Mouse (Mus musculus): ENCODE data around the gene Nadsyn1. TPM values are rescaled to one million over a fixed set of nuclear protein-coding genes. Genes with fewer than 3 reads are reported as not detected.

Gene Nadsyn1
- 9.0 and 9.1 TPM in 2 replicates for polyA plus RNA-seq (2015; fragmentation: Nextera tagmentation; extraction: Ambion mirVana)

DNA sequence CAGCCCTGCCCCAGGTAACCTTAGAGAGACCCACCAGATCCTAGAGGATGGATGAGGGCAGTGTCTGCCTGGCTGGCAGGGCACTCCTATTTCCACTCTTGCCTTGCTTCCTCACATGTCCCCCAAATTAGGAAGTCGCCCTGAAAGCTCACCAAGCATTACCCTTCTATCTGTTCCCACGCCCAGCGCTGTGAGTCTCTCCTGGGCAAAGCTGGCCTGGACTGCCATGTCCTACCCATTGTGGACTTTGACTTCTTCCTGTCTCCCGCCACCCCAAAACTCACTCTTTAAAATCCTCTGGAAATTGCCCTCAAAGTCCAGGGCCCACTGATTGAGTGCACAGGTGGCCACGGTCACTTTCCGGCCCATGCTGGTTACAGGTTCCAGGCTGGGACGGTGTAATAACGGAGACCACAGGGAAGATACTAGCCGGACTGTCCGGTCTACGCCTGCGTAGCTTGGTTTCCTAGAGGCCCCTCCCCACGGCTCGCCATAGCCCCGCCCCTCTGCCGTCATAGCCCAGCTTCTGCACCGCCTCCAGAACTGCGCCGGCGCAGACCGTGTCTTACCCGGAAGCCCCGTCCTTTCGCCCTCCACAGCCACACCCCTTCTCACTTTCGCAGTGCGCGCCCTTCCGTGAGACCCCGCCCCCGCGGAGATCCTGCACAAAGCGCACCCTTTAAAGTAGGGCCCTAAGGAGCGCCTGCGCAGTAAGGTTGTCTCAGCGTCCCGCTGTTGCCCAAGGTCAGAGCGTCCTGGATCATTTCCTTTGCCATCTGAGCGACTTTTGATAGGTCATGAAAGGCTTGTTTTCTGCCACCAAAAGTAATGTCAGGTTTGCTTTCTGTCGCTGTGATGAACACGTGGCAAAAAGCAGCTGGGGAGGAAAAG, at the start of gene Nadsyn1, which contains the start of gene Dhcr7:
TSS of gene Nadsyn1 (minus strand) at position 475 of the 891 bp plus-strand sequence.
TSS of gene Dhcr7 (plus strand) at position 771 of the 891 bp plus-strand sequence.
- H3K27ac ChIP-seq (ENCODE audit: low read length) = peak within 1 kb of the TSS; percentile 88
- peak; percentile 99 for ATAC-seq (replicated peaks; ENCODE audit: extremely low read depth, insufficient read depth, low FRiP score)
- peak within 1 kb of the TSS; percentile 72 for H3K4me2 ChIP-seq (ENCODE audit: low read depth, low read length)
- H3K4me1 ChIP-seq (ENCODE audit: control insufficient read depth, insufficient read depth, low read length) = peaks cover 10% of the 10 kb centered on the region
- peak within 1 kb of the TSS; percentile 71 for H3K4me3 ChIP-seq (ENCODE audit: low read length)
- no peaks in the 10 kb centered on the region for H3K9me3 ChIP-seq (replicated peaks; ENCODE audit: control insufficient read depth, low read length)
- under 1% methylated on average over 40 of the region's 40 CpGs for WGBS
- no peaks in the 10 kb centered on the region for H3K27me3 ChIP-seq (ENCODE audit: control insufficient read depth, insufficient read depth, low read length)
- H3K9ac ChIP-seq (ENCODE audit: low read length) = peak within 1 kb of the TSS; percentile 81
- H3K36me3 ChIP-seq (ENCODE audit: control insufficient read depth, insufficient read depth) = peaks cover 10% of the 10 kb centered on the region

DNA sequence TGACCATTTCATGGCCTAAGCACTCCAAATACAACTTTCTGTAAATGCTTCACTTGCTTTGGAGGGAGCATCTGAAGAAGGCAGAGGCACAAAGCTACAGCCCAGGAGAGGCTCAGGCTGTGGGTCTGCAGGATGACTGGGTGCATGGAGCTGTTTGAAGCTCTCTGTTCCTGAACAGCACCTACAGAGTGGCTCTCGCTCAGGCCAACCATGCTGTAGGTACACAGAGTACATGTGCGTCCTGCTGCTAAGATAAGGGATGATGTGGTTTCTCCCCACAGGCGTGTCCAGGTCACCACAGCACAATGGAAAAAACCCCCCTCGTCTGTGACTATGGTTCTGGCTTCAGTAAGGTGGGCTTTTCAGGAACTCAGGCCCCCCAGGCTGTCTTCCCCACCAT, 46.2 kb upstream of the Nadsyn1 start:
- H3K4me1 ChIP-seq (ENCODE audit: control insufficient read depth, insufficient read depth, low read length) = no peaks in the 10 kb centered on the region
- H3K9ac ChIP-seq (ENCODE audit: low read length) = no peak overlapping the region
- WGBS = 61% methylated on average over 4 of the region's 4 CpGs
- peaks cover 7% of the 10 kb centered on the region; the same call in 1 of the 2 replicates for H3K9me3 ChIP-seq (replicated peaks; ENCODE audit: control insufficient read depth, low read length)
- no peaks in the 10 kb centered on the region for H3K27me3 ChIP-seq (ENCODE audit: control insufficient read depth, insufficient read depth, low read length)
- H3K4me2 ChIP-seq (ENCODE audit: low read depth, low read length) = no peak overlapping the region
- H3K27ac ChIP-seq (ENCODE audit: low read length) = no peak overlapping the region
- H3K36me3 ChIP-seq (ENCODE audit: control insufficient read depth, insufficient read depth) = no peaks in the 10 kb centered on the region
- ATAC-seq (replicated peaks; ENCODE audit: extremely low read depth, insufficient read depth, low FRiP score) = no peak
- no peak overlapping the region for H3K4me3 ChIP-seq (ENCODE audit: low read length)

GRCm38 (mm10) chr7:143866538-143866937, 43.9 kb upstream of the Nadsyn1 start, which contains the start of gene Gm498:
Gm498 (plus strand) TSS chr7:143866838.
- WGBS = 72% methylated on average over 2 of the region's 2 CpGs
- Histone ChIP-seq H3K9me3 (replicated peaks; ENCODE audit: control insufficient read depth, low read length) (no peaks in the 10 kb centered on the region), H3K4me3 (ENCODE audit: low read length) (no peak within 1 kb of the TSS), H3K27ac (ENCODE audit: low read length) (no peak within 1 kb of the TSS), H3K4me2 (ENCODE audit: low read depth, low read length) (no peak within 1 kb of the TSS), H3K9ac (ENCODE audit: low read length) (no peak within 1 kb of the TSS), H3K27me3 (ENCODE audit: control insufficient read depth, insufficient read depth, low read length) (no peaks in the 10 kb centered on the region), H3K4me1 (ENCODE audit: control insufficient read depth, insufficient read depth, low read length) (no peaks in the 10 kb centered on the region), H3K36me3 (ENCODE audit: control insufficient read depth, insufficient read depth) (no peaks in the 10 kb centered on the region)
- ATAC-seq (replicated peaks; ENCODE audit: extremely low read depth, insufficient read depth, low FRiP score) = no peak

- no peaks in the 10 kb centered on the region for H3K27me3 ChIP-seq (ENCODE audit: control insufficient read depth, insufficient read depth, low read length)
- peaks cover 32% of the 10 kb centered on the region for H3K36me3 ChIP-seq (ENCODE audit: control insufficient read depth, insufficient read depth)
- H3K9ac ChIP-seq (ENCODE audit: low read length) = no peak overlapping the region
- H3K4me3 ChIP-seq (ENCODE audit: low read length) = no peak overlapping the region
- H3K4me1 ChIP-seq (ENCODE audit: control insufficient read depth, insufficient read depth, low read length) = no peaks in the 10 kb centered on the region
- no peak overlapping the region for H3K4me2 ChIP-seq (ENCODE audit: low read depth, low read length)
- H3K27ac ChIP-seq (ENCODE audit: low read length) = no peak overlapping the region
- WGBS = 81% methylated on average over 6 of the region's 8 CpGs
- no peaks in the 10 kb centered on the region for H3K9me3 ChIP-seq (replicated peaks; ENCODE audit: control insufficient read depth, low read length)
- no peak for ATAC-seq (replicated peaks; ENCODE audit: extremely low read depth, insufficient read depth, low FRiP score)
These were observed 26.3 kb upstream of the Nadsyn1 start for GRCm38 (mm10) chr7:143848768-143849482.

DNA sequence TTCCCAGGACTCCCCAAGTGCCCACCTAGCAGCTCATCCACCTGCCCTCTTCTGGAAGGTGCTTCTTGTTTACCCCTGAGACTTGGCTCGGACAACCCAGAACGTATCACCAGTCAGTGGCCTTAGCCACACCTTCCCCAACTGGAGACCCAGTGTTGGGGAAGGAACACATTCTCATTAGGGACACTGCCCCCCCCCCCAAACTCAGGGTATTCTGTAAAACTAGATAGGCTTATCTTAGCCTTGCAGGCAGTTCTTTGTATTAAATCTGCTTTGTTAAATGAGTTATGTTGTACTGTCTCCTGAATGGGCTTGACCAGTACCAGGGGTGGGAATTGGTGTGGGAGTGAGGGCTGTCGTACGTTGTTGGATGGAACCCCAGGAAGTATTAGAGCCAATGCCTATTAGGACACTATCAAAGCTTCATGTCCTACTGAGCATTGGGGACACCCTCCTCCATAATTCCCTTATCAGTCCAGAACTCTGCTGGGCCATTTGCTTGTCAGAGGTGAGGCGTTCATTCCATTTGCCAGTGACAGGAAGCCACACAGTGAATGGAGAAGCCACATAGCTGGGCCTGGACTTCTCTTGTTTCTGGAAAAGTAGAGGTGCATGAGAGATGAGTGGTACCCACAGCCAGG, 25.6 kb upstream of the Nadsyn1 start:
- H3K4me1 ChIP-seq (ENCODE audit: control insufficient read depth, insufficient read depth, low read length) = no peaks in the 10 kb centered on the region
- no peaks in the 10 kb centered on the region for H3K9me3 ChIP-seq (replicated peaks; ENCODE audit: control insufficient read depth, low read length)
- H3K36me3 ChIP-seq (ENCODE audit: control insufficient read depth, insufficient read depth) = peaks cover 38% of the 10 kb centered on the region
- 86% methylated on average over 5 of the region's 5 CpGs for WGBS
- ATAC-seq (replicated peaks; ENCODE audit: extremely low read depth, insufficient read depth, low FRiP score) = no peak
- H3K4me2 ChIP-seq (ENCODE audit: low read depth, low read length) = no peak overlapping the region
- H3K4me3 ChIP-seq (ENCODE audit: low read length) = no peak overlapping the region
- H3K27ac ChIP-seq (ENCODE audit: low read length) = no peak overlapping the region
- no peak overlapping the region for H3K9ac ChIP-seq (ENCODE audit: low read length)
- no peaks in the 10 kb centered on the region for H3K27me3 ChIP-seq (ENCODE audit: control insufficient read depth, insufficient read depth, low read length)

GRCm38 (mm10) chr7:143841301-143841700, 18.7 kb upstream of the Nadsyn1 start:
- 96% methylated on average over 8 of the region's 8 CpGs for WGBS
- no peak overlapping the region for H3K9ac ChIP-seq (ENCODE audit: low read length)
- no peak for ATAC-seq (replicated peaks; ENCODE audit: extremely low read depth, insufficient read depth, low FRiP score)

DNA sequence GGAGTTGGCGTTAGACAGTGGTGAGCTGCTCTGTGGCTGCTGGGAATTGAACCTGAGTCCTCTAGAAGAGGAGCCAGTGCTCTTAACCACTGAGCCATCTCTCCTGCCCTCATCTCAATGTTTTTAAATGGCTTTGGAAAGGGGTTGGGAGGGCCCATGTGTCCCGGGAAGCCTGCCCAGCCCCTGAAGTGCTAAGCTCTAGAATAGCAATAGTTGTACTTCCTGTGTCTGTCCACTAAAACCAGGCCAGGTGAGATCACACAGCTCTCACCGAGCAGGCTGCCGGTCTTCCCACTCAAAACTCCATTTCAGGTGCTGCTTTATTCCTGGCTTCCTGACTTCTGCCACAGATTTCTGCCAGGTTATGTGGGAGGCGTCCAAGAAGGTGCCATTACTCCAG, 17.5 kb upstream of the Nadsyn1 start:
- no peak overlapping the region for H3K9ac ChIP-seq (ENCODE audit: low read length)
- no peak overlapping the region for H3K4me2 ChIP-seq (ENCODE audit: low read depth, low read length)
- no peaks in the 10 kb centered on the region for H3K9me3 ChIP-seq (replicated peaks; ENCODE audit: control insufficient read depth, low read length)
- no peak for ATAC-seq (replicated peaks; ENCODE audit: extremely low read depth, insufficient read depth, low FRiP score)
- H3K27ac ChIP-seq (ENCODE audit: low read length) = no peak overlapping the region
- 88% methylated on average over 5 of the region's 5 CpGs for WGBS
- H3K4me1 ChIP-seq (ENCODE audit: control insufficient read depth, insufficient read depth, low read length) = no peaks in the 10 kb centered on the region
- H3K4me3 ChIP-seq (ENCODE audit: low read length) = no peak overlapping the region
- H3K36me3 ChIP-seq (ENCODE audit: control insufficient read depth, insufficient read depth) = peaks cover 33% of the 10 kb centered on the region
- H3K27me3 ChIP-seq (ENCODE audit: control insufficient read depth, insufficient read depth, low read length) = no peaks in the 10 kb centered on the region

More at GRCm38 (mm10) chr7:143841301-143841700, 18.7 kb upstream of the Nadsyn1 start:
- no peak overlapping the region for H3K27ac ChIP-seq (ENCODE audit: low read length)
- no peak overlapping the region for H3K4me2 ChIP-seq (ENCODE audit: low read depth, low read length)
- H3K36me3 ChIP-seq (ENCODE audit: control insufficient read depth, insufficient read depth) = peaks cover 45% of the 10 kb centered on the region
- no peaks in the 10 kb centered on the region for H3K9me3 ChIP-seq (replicated peaks; ENCODE audit: control insufficient read depth, low read length)
- H3K4me3 ChIP-seq (ENCODE audit: low read length) = no peak overlapping the region
- H3K27me3 ChIP-seq (ENCODE audit: control insufficient read depth, insufficient read depth, low read length) = no peaks in the 10 kb centered on the region
- no peaks in the 10 kb centered on the region for H3K4me1 ChIP-seq (ENCODE audit: control insufficient read depth, insufficient read depth, low read length)

DNA sequence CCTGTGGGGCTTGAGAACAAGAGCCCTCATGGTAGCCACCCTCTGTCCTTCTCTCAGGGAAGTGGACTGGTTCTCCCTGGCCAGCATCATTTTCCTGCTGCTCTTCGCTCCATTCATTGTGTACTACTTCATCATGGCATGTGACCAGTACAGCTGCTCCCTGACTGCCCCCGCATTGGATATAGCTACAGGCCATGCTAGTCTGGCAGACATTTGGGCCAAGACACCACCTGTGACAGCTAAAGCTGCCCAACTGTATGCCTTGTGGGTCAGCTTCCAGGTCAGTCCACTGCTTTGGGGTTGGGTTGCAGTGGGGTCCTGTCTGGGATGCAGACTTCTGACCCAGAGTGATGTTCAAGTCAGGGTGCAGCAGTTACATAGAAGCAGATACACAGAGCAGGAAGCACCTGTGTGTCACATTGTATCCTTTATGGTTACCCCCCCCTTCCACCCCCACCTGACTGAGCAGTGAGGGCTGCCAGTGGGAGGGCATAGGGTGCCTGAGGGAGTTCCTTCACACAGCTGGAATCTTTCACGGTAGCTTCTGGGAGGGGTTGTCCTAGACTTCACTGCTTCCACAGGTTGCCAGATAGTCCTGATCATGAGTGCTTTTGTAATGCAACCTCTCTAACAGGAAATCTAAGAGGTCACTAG, 15.2 kb upstream of the Nadsyn1 start:
- Histone ChIP-seq H3K4me2 (ENCODE audit: low read depth, low read length) (no peak overlapping the region), H3K27ac (ENCODE audit: low read length) (no peak overlapping the region), H3K27me3 (ENCODE audit: control insufficient read depth, insufficient read depth, low read length) (no peaks in the 10 kb centered on the region), H3K9ac (ENCODE audit: low read length) (no peak overlapping the region), H3K4me3 (ENCODE audit: low read length) (no peak overlapping the region), H3K9me3 (replicated peaks; ENCODE audit: control insufficient read depth, low read length) (no peaks in the 10 kb centered on the region), H3K4me1 (ENCODE audit: control insufficient read depth, insufficient read depth, low read length) (no peaks in the 10 kb centered on the region), H3K36me3 (ENCODE audit: control insufficient read depth, insufficient read depth) (peaks cover 16% of the 10 kb centered on the region)
- 80% methylated on average over 3 of the region's 3 CpGs for WGBS
- ATAC-seq (replicated peaks; ENCODE audit: extremely low read depth, insufficient read depth, low FRiP score) = no peak

Data from heart, embryonic 16.5 days (tissue).